Mouse (Mus musculus) liver, adult 2 months (tissue): ENCODE measurements around the gene Crim1. TPM values are rescaled to one million over a fixed set of nuclear protein-coding genes. Genes with fewer than 3 reads are reported as not detected.

ENCODE experiments used
- DNase-seq: peaks from one replicate; pipeline ENCODE4 v3.0.0-alpha.2; 2011; ENCODE audit warnings: low read depth, low spot score; ENCODE audit errors: extremely low read depth
- H3K27ac ChIP-seq: fragments of 200-500 bp; replicated peaks from 2 replicates; pipeline ENCODE4 v1.5.1; 2012; ENCODE audit warnings: low read depth, mild to moderate bottlenecking, control low read depth, inconsistent platforms, low read length; ENCODE audit not compliant: insufficient read depth
- H3K27me3 ChIP-seq: fragments of 200-500 bp; 2 replicates; pipeline ENCODE4 v1.6.1; 2012; ENCODE audit warnings: mild to moderate bottlenecking, moderate library complexity, low read length, inconsistent platforms; ENCODE audit not compliant: control insufficient read depth, insufficient read depth
- H3K36me3 ChIP-seq: fragments of 200-500 bp; 2 replicates; pipeline ENCODE4 v1.6.1; 2012; ENCODE audit warnings: low read length, inconsistent platforms; ENCODE audit not compliant: control insufficient read depth, insufficient read depth
- H3K4me1 ChIP-seq: fragments of 200-500 bp; 2 replicates; pipeline ENCODE4 v1.6.1; 2011; ENCODE audit warnings: low read length; ENCODE audit not compliant: control insufficient read depth, insufficient read depth
- H3K4me3 ChIP-seq: fragments of 200-500 bp; 2 replicates; pipeline ENCODE4 v1.5.1; 2011; ENCODE audit warnings: low read depth, mild to moderate bottlenecking, control low read depth, low read length, moderate library complexity; ENCODE audit not compliant: insufficient read depth
- H3K79me2 ChIP-seq: fragments of 200-500 bp; 2 replicates; pipeline ENCODE4 v1.6.1; 2012; ENCODE audit warnings: inconsistent platforms, mild to moderate bottlenecking, low read length, moderate library complexity; ENCODE audit not compliant: control insufficient read depth, insufficient read depth
- H3K9ac ChIP-seq: fragments of 200-500 bp; 2 replicates; pipeline ENCODE4 v1.6.1; 2012; ENCODE audit warnings: low read depth, mild to moderate bottlenecking, control low read depth, inconsistent platforms, low read length
- CTCF ChIP-seq: fragments of 200-500 bp; IDR thresholded peaks from 2 replicates; pipeline ENCODE4 v1.5.1; 2011; ENCODE audit warnings: low read depth, low read length, control low read depth
- POLR2A ChIP-seq: fragments of 200-500 bp; IDR thresholded peaks from 2 replicates; pipeline ENCODE4 v1.6.1; 2011; ENCODE audit warnings: low read length, control low read depth; ENCODE audit not compliant: insufficient read depth; ENCODE audit errors: extremely low read depth
- WGBS: fragments of 180-500 bp; shearing (Covaris S2); methylation state at CpG from one replicate; pipeline ENCODE4 v1.1.7; 2018; 5-methylcytosine and 5-hydroxymethylcytosine counted together
- polyA plus RNA-seq: library from polyadenylated mRNA; depleted of rRNA; stranded (reverse); fragments of >200 nt; gene quantifications from 2 replicates; pipeline ENCODE4 v1.2.3, GENCODE M21; 2012
- total RNA-seq: library from RNA; depleted of rRNA; stranded (reverse); fragments of >200 nt; gene quantifications from 2 replicates; pipeline ENCODE4 v1.2.3, GENCODE M21; 2014

Crim1 gene
- total and polyA plus RNA-seq, 2 experiments, result 5.6 to 9.0 TPM

GRCm38 (mm10) chr17:78233873-78234272 is 33.8 kb downstream of the Crim1 start:
- Histone ChIP-seq H3K27me3 (no peaks in the 10 kb centered on the region), H3K4me1 (no peaks in the 10 kb centered on the region), H3K4me3 (no peak overlapping the region), H3K27ac (no peak overlapping the region), H3K9ac (no peak overlapping the region), H3K79me2 (peaks cover 4% of the 10 kb centered on the region; the same call in 1 of the 2 replicates), H3K36me3 (no peaks in the 10 kb centered on the region)
- 89% methylated on average over 6 of the region's 6 CpGs for WGBS
- no peak for DNase-seq
- TF ChIP-seq POLR2A (no peak), CTCF (no peak)

DNA sequence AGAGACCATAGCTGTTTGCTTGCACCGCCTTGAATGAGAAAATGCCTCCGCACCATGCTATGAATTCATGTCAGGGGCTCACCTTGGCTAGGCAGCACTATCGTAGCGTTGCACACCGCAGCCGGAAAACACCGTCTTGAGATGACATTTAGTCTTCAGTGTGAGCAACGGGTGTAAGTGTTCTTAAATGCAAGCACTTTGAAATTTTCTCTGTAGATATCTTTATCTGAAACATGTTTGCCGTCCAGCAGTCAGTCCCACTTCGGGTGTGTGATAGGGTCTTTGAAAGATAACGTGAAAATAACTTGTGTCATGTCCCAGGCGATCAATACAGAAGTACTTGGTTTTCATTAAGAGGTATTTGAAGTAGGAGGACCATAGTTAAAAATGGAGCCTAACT is 36.1 kb downstream of the Crim1 start:
- Histone ChIP-seq H3K4me3 (no peak overlapping the region), H3K9ac (no peak overlapping the region), H3K27ac (no peak overlapping the region), H3K27me3 (no peaks in the 10 kb centered on the region), H3K4me1 (no peaks in the 10 kb centered on the region; the same call in 1 of the 2 replicates), H3K79me2 (peaks cover 4% of the 10 kb centered on the region; the same call in 1 of the 2 replicates), H3K36me3 (no peaks in the 10 kb centered on the region)
- no peak for TF ChIP-seq CTCF
- TF ChIP-seq POLR2A, result no peak
- 86% methylated on average over 12 of the region's 12 CpGs for WGBS
- DNase-seq, result no peak

DNA sequence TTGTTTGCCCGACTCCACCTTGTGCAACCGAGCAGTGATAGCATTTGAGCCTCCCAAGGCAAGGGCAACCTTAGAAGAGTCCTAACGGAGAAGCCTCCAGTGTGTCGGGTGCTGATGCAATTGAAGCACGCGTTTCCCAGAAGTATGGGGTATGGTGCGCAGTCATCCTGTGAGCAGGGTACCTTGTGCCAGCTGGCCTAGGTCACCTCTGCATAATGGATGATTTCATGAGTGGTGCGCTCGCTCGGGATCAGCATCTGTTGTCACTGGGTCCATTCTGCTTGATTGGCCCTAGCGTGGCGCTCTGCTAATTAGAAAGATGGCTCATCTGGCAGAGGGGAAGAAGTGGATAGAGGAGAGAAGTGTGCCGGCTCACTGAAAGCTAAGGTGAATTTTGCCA is 37.9 kb downstream of the Crim1 start:
- WGBS, result 96% methylated on average over 13 of the region's 13 CpGs
- Histone ChIP-seq H3K79me2 (peaks cover 4% of the 10 kb centered on the region; the same call in 1 of the 2 replicates), H3K36me3 (no peaks in the 10 kb centered on the region)

DNA sequence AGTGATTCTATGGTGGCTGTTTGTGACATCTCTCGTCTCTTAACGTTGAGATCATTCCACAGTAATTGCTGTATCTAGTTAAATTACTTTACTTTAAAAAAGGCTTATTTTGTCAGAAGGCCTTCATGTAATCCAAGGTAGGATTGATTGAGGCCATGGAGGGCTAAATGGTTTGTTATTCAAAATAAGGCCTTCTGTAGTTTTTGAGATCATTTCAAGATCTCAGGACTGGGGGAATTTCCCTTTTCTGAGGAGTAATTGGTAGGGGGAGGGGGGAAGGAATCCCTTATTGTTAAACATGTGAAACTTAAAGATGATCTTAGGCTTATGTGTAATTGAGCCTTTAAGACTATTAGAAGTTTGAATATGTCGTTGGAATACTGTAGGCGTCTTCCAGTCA is 40.1 kb downstream of the Crim1 start:
- no peak for DNase-seq
- WGBS, result 93% methylated on average over 4 of the region's 4 CpGs
- TF ChIP-seq POLR2A (no peak), CTCF (no peak)

More for the DNA sequence above, 37.9 kb downstream of the Crim1 start:
- DNase-seq, result no peak
- no peak overlapping the region for H3K27ac ChIP-seq
- H3K4me3 ChIP-seq, result no peak overlapping the region
- peaks cover 3% of the 10 kb centered on the region; the same call in 1 of the 2 replicates for H3K4me1 ChIP-seq
- H3K9ac ChIP-seq, result no peak overlapping the region
- no peak for TF ChIP-seq POLR2A
- TF ChIP-seq CTCF, result no peak
- H3K27me3 ChIP-seq, result no peaks in the 10 kb centered on the region

GRCm38 (mm10) chr17:78241238-78241637 is 41.2 kb downstream of the Crim1 start:
- Histone ChIP-seq H3K9ac (no peak overlapping the region), H3K4me3 (no peak overlapping the region), H3K36me3 (no peaks in the 10 kb centered on the region), H3K27me3 (no peaks in the 10 kb centered on the region), H3K27ac (no peak overlapping the region), H3K4me1 (peaks cover 6% of the 10 kb centered on the region; the same call in 1 of the 2 replicates), H3K79me2 (no peaks in the 10 kb centered on the region; the same call in 1 of the 2 replicates)
- 49% methylated on average over 7 of the region's 7 CpGs for WGBS
- TF ChIP-seq POLR2A, result no peak
- no peak for TF ChIP-seq CTCF
- peak; percentile 48 for DNase-seq

More for the DNA sequence above, 40.1 kb downstream of the Crim1 start:
- H3K9ac ChIP-seq, result no peak overlapping the region
- H3K36me3 ChIP-seq, result no peaks in the 10 kb centered on the region
- no peak overlapping the region for H3K27ac ChIP-seq
- H3K4me1 ChIP-seq, result peaks cover 6% of the 10 kb centered on the region; the same call in 1 of the 2 replicates
- H3K27me3 ChIP-seq, result no peaks in the 10 kb centered on the region
- H3K4me3 ChIP-seq, result no peak overlapping the region
- peaks cover 4% of the 10 kb centered on the region; the same call in 1 of the 2 replicates for H3K79me2 ChIP-seq

GRCm38 (mm10) chr17:78244752-78245151 is 44.7 kb downstream of the Crim1 start:
- Histone ChIP-seq H3K9ac (0 out of 2 replicates have a peak overlapping the region, but pooled peaks have one; percentile 35), H3K27me3 (no peaks in the 10 kb centered on the region), H3K79me2 (no peaks in the 10 kb centered on the region; the same call in 1 of the 2 replicates), H3K4me3 (0 out of 2 replicates have a peak overlapping the region, but pooled peaks have one; percentile 27), H3K27ac (peak overlapping the region; percentile 52), H3K36me3 (no peaks in the 10 kb centered on the region), H3K4me1 (peaks cover 6% of the 10 kb centered on the region; the same call in 1 of the 2 replicates)
- WGBS, result 66% methylated on average over 6 of the region's 6 CpGs
- TF ChIP-seq CTCF, result no peak
- no peak for TF ChIP-seq POLR2A
- DNase-seq, result no peak
